Mouse (Mus musculus): ENCODE results near the gene Slc7a5. TPM values are rescaled to one million over a fixed set of nuclear protein-coding genes. Genes with fewer than 3 reads are reported as not detected.
A peak's percentile ranks its signal among the peaks of the same experiment; 100 is the strongest.

Slc7a5 gene
- polyA plus RNA-seq, 1 experiment from 2014 or later, result 22.3 TPM

- 5% methylated on average over 24 of the region's 24 CpGs for WGBS
- peaks cover 26% of the 10 kb centered on the region for H3K4me1 ChIP-seq (replicated peaks)
- H3K4me3 ChIP-seq, result peak overlapping the region; percentile 4; the same call in 1 of the 2 replicates
- ATAC-seq (ENCODE audit: insufficient number of reproducible peaks, low FRiP score), result peak; percentile 80
- no peak overlapping the region for H3K27ac ChIP-seq (ENCODE audit: poor library complexity, severe bottlenecking)
- peak overlapping the region; percentile 43 for H3K9ac ChIP-seq
- H3K4me2 ChIP-seq, result peak overlapping the region; percentile 66
- H3K27me3 ChIP-seq (replicated peaks), result peaks cover 19% of the 10 kb centered on the region; the same call in 1 of the 2 replicates
- 0 out of 2 replicates have a peak, but pooled peaks cover 2% of the 10 kb centered on the region for H3K9me3 ChIP-seq (replicated peaks)
- H3K36me3 ChIP-seq, result no peaks in the 10 kb centered on the region
These were observed 56.5 kb downstream of the Slc7a5 start for GRCm38 (mm10) chr8:121850821-121851470.

GRCm38 (mm10) chr8:121850436-121850820 lies 57.1 kb downstream of the Slc7a5 start:
- 36% methylated on average over 12 of the region's 12 CpGs for WGBS
- ATAC-seq (ENCODE audit: insufficient number of reproducible peaks, low FRiP score), result no peak
- Histone ChIP-seq H3K27ac (ENCODE audit: poor library complexity, severe bottlenecking) (no peak overlapping the region), H3K4me1 (replicated peaks) (peaks cover 26% of the 10 kb centered on the region), H3K4me2 (peak overlapping the region; percentile 66), H3K9me3 (replicated peaks) (0 out of 2 replicates have a peak, but pooled peaks cover 2% of the 10 kb centered on the region), H3K4me3 (no peak overlapping the region), H3K9ac (peak overlapping the region; percentile 43; the same call in 1 of the 2 replicates), H3K27me3 (replicated peaks) (peaks cover 19% of the 10 kb centered on the region; the same call in 1 of the 2 replicates), H3K36me3 (no peaks in the 10 kb centered on the region)

GRCm38 (mm10) chr8:121850018-121850417 lies 57.5 kb downstream of the Slc7a5 start:
- H3K36me3 ChIP-seq, result no peaks in the 10 kb centered on the region
- H3K9me3 ChIP-seq (replicated peaks), result 0 out of 2 replicates have a peak, but pooled peaks cover 1% of the 10 kb centered on the region
- no peak overlapping the region for H3K27ac ChIP-seq (ENCODE audit: poor library complexity, severe bottlenecking)
- no peak overlapping the region for H3K4me2 ChIP-seq
- H3K9ac ChIP-seq, result no peak overlapping the region
- 14% methylated on average over 6 of the region's 6 CpGs for WGBS
- H3K27me3 ChIP-seq (replicated peaks), result peaks cover 19% of the 10 kb centered on the region; the same call in 1 of the 2 replicates
- no peak for ATAC-seq (ENCODE audit: insufficient number of reproducible peaks, low FRiP score)
- H3K4me3 ChIP-seq, result no peak overlapping the region
- peaks cover 26% of the 10 kb centered on the region for H3K4me1 ChIP-seq (replicated peaks)

- H3K4me2 ChIP-seq, result no peak overlapping the region
- ATAC-seq (ENCODE audit: insufficient number of reproducible peaks, low FRiP score), result no peak
- no peaks in the 10 kb centered on the region for H3K36me3 ChIP-seq
- 70% methylated on average over 9 of the region's 9 CpGs for WGBS
- peaks cover 19% of the 10 kb centered on the region; the same call in 1 of the 2 replicates for H3K27me3 ChIP-seq (replicated peaks)
- no peak overlapping the region for H3K4me3 ChIP-seq
- H3K27ac ChIP-seq (ENCODE audit: poor library complexity, severe bottlenecking), result no peak overlapping the region
- H3K4me1 ChIP-seq (replicated peaks), result peaks cover 26% of the 10 kb centered on the region
- no peaks in the 10 kb centered on the region for H3K9me3 ChIP-seq (replicated peaks)
- H3K9ac ChIP-seq, result no peak overlapping the region
These were observed 58.2 kb downstream of the Slc7a5 start for GRCm38 (mm10) chr8:121849303-121849702.

- Histone ChIP-seq H3K9ac (no peak overlapping the region), H3K4me2 (no peak overlapping the region), H3K27ac (ENCODE audit: poor library complexity, severe bottlenecking) (no peak overlapping the region), H3K4me3 (no peak overlapping the region), H3K4me1 (replicated peaks) (peaks cover 22% of the 10 kb centered on the region), H3K9me3 (replicated peaks) (no peaks in the 10 kb centered on the region), H3K27me3 (replicated peaks) (peaks cover 19% of the 10 kb centered on the region; the same call in 1 of the 2 replicates), H3K36me3 (0 out of 2 replicates have a peak, but pooled peaks cover 4% of the 10 kb centered on the region)
- no peak for ATAC-seq (ENCODE audit: insufficient number of reproducible peaks, low FRiP score)
- WGBS, result 57% methylated on average over 10 of the region's 10 CpGs
These were observed 59.0 kb downstream of the Slc7a5 start for GRCm38 (mm10) chr8:121848495-121848894.

GRCm38 (mm10) chr8:121847987-121848386 lies 59.5 kb downstream of the Slc7a5 start:
- Histone ChIP-seq H3K27ac (ENCODE audit: poor library complexity, severe bottlenecking) (no peak overlapping the region), H3K9ac (no peak overlapping the region), H3K9me3 (replicated peaks) (no peaks in the 10 kb centered on the region), H3K4me3 (no peak overlapping the region), H3K27me3 (replicated peaks) (peaks cover 19% of the 10 kb centered on the region; the same call in 1 of the 2 replicates), H3K4me2 (no peak overlapping the region), H3K4me1 (replicated peaks) (peaks cover 17% of the 10 kb centered on the region), H3K36me3 (0 out of 2 replicates have a peak, but pooled peaks cover 4% of the 10 kb centered on the region)
- 70% methylated on average over 6 of the region's 6 CpGs for WGBS
- ATAC-seq (ENCODE audit: insufficient number of reproducible peaks, low FRiP score), result no peak

- no peak for ATAC-seq (ENCODE audit: insufficient number of reproducible peaks, low FRiP score)
- WGBS, result 73% methylated on average over 10 of the region's 10 CpGs
- peaks cover 13% of the 10 kb centered on the region for H3K4me1 ChIP-seq (replicated peaks)
- no peaks in the 10 kb centered on the region for H3K9me3 ChIP-seq (replicated peaks)
- H3K27ac ChIP-seq (ENCODE audit: poor library complexity, severe bottlenecking), result no peak overlapping the region
- H3K27me3 ChIP-seq (replicated peaks), result peaks cover 19% of the 10 kb centered on the region; the same call in 1 of the 2 replicates
- 0 out of 2 replicates have a peak, but pooled peaks cover 4% of the 10 kb centered on the region for H3K36me3 ChIP-seq
- H3K4me3 ChIP-seq, result no peak overlapping the region
- H3K9ac ChIP-seq, result no peak overlapping the region
- H3K4me2 ChIP-seq, result no peak overlapping the region
These were observed 60.2 kb downstream of the Slc7a5 start for GRCm38 (mm10) chr8:121847261-121847822.

GRCm38 (mm10) chr8:121846815-121847214 lies 60.7 kb downstream of the Slc7a5 start:
- Histone ChIP-seq H3K4me1 (replicated peaks) (peaks cover 8% of the 10 kb centered on the region), H3K9ac (no peak overlapping the region), H3K4me3 (no peak overlapping the region), H3K9me3 (replicated peaks) (no peaks in the 10 kb centered on the region), H3K4me2 (no peak overlapping the region), H3K36me3 (0 out of 2 replicates have a peak, but pooled peaks cover 7% of the 10 kb centered on the region), H3K27ac (ENCODE audit: poor library complexity, severe bottlenecking) (no peak overlapping the region), H3K27me3 (replicated peaks) (peaks cover 14% of the 10 kb centered on the region; the same call in 1 of the 2 replicates)
- ATAC-seq (ENCODE audit: insufficient number of reproducible peaks, low FRiP score), result no peak

- no peak for ATAC-seq (ENCODE audit: insufficient number of reproducible peaks, low FRiP score)
- Histone ChIP-seq H3K36me3 (peaks cover 13% of the 10 kb centered on the region), H3K4me2 (no peak overlapping the region), H3K9ac (no peak overlapping the region), H3K9me3 (replicated peaks) (no peaks in the 10 kb centered on the region), H3K4me1 (replicated peaks) (no peaks in the 10 kb centered on the region), H3K27ac (ENCODE audit: poor library complexity, severe bottlenecking) (no peak overlapping the region), H3K4me3 (no peak overlapping the region), H3K27me3 (replicated peaks) (peaks cover 10% of the 10 kb centered on the region; the same call in 1 of the 2 replicates)
- 60% methylated on average over 6 of the region's 7 CpGs for WGBS
These were observed 62.7 kb downstream of the Slc7a5 start for GRCm38 (mm10) chr8:121844765-121845164.

- Histone ChIP-seq H3K4me2 (no peak overlapping the region), H3K4me3 (no peak overlapping the region), H3K9ac (no peak overlapping the region), H3K4me1 (replicated peaks) (no peaks in the 10 kb centered on the region), H3K27me3 (replicated peaks) (0 out of 2 replicates have a peak, but pooled peaks cover 4% of the 10 kb centered on the region), H3K36me3 (peaks cover 13% of the 10 kb centered on the region), H3K27ac (ENCODE audit: poor library complexity, severe bottlenecking) (no peak overlapping the region), H3K9me3 (replicated peaks) (no peaks in the 10 kb centered on the region)
- no peak for ATAC-seq (ENCODE audit: insufficient number of reproducible peaks, low FRiP score)
- WGBS, result 69% methylated on average over 3 of the region's 3 CpGs
These were observed 64.2 kb downstream of the Slc7a5 start for GRCm38 (mm10) chr8:121843184-121843733.

Data from heart, embryonic 12.5 days (tissue).